In genomic region chr7:64321125-64321524, GRCm38 (mm10) we compare ENCODE assay signal across 22 mouse cellular contexts. TPM values are rescaled to one million over a fixed set of nuclear protein-coding genes. Genes with fewer than 3 reads are reported as not detected.
DNase-seq lines count a peak whose midpoint lies in the region; ATAC-seq and TF ChIP-seq lines count a peak whose summit lies in the region.
"Had no signal": no experiment of that assay in that cellular context is flagged by ENCODE, and none has a peak within 500 bp of the region (broad histone marks: within the 10 kb centered on the region; RNA-seq: fewer than 3 reads in every experiment).

No protein-coding gene starts in this region.

- intact Hi-C loops in heart, adult 2 months (cut with DNase I): no loop called here

- H3K4me1 ChIP-seq in heart, adult 2 months (ENCODE audit: control insufficient read depth, insufficient read depth, low read length): no peaks in the 10 kb centered on the region
- H3K4me1 ChIP-seq in neural tube, embryonic 13.5 days (replicated peaks): peaks cover 14% of the 10 kb centered on the region
- H3K4me1 ChIP-seq: embryonic facial prominence, embryonic 10.5 days; embryonic facial prominence, embryonic 12.5 days; forebrain, embryonic 13.5 days; forebrain, embryonic 15.5 days had no signal

- H3K9ac ChIP-seq in heart, adult 2 months (ENCODE audit: low read depth, low read length): no peak overlapping the region
- H3K9ac ChIP-seq in neural tube, embryonic 13.5 days: no peak overlapping the region
- H3K9ac ChIP-seq: embryonic facial prominence, embryonic 12.5 days; forebrain, embryonic 13.5 days; forebrain, embryonic 15.5 days had no signal

- peaks cover 2% of the 10 kb centered on the region; the same call in 1 of the 2 replicates for H3K36me3 ChIP-seq in heart, adult 2 months (ENCODE audit: control insufficient read depth, insufficient read depth, low read length)
- peaks cover 68% of the 10 kb centered on the region for H3K36me3 ChIP-seq in neural tube, embryonic 13.5 days

- H3K27me3 ChIP-seq in heart, adult 2 months (ENCODE audit: control insufficient read depth, insufficient read depth, low read length): no peaks in the 10 kb centered on the region
- H3K27me3 ChIP-seq in neural tube, embryonic 13.5 days: no peaks in the 10 kb centered on the region
- H3K27me3 ChIP-seq: CH12.LX; embryonic facial prominence, embryonic 12.5 days; forebrain, embryonic 13.5 days; forebrain, embryonic 15.5 days; Patski had no signal

- TF ChIP-seq CTCF in heart, adult 2 months (IDR thresholded peaks at IDR 0.05): no peak
- no peak for TF ChIP-seq CTCF in layer of hippocampus, adult 2 months (conservative IDR thresholded peaks at IDR 0.05)

- no peak overlapping the region for H3K27ac ChIP-seq in heart, adult 2 months
- H3K27ac ChIP-seq in layer of hippocampus, adult 2 months: peak overlapping the region; percentile 36
- H3K27ac ChIP-seq in neural tube, embryonic 13.5 days (replicated peaks): 0 out of 2 replicates have a peak overlapping the region, but pooled peaks have one; percentile 14
- H3K27ac ChIP-seq: embryonic facial prominence, embryonic 10.5 days; embryonic facial prominence, embryonic 12.5 days; forebrain, embryonic 13.5 days; forebrain, embryonic 15.5 days had no signal

- H3K4me2 ChIP-seq in neural tube, embryonic 13.5 days: no peak overlapping the region
- H3K4me2 ChIP-seq: embryonic facial prominence, embryonic 12.5 days; forebrain, embryonic 13.5 days; forebrain, embryonic 15.5 days had no signal

- peak; percentile 40; the same call in 1 of the 2 replicates for ATAC-seq in neural tube, embryonic 13.5 days (ENCODE audit: low read depth)
- ATAC-seq: activated CD4-positive, CD25-positive, alpha-beta regulatory T cell, adult 4 months; CD4-positive, CD25-positive, alpha-beta regulatory T cell, adult 4 months; forebrain, embryonic 13.5 days; forebrain, embryonic 15.5 days had no signal

- H3K79me2 ChIP-seq in heart, adult 2 months (replicated peaks; ENCODE audit: control insufficient read depth, insufficient read depth, low read length): no peaks in the 10 kb centered on the region

- TF ChIP-seq POLR2A in heart, adult 2 months (IDR thresholded peaks at IDR 0.05; ENCODE audit: insufficient read depth, low read depth, low read length): no peak

- peak; percentile 61 for DNase-seq in heart, adult 11 months
- no peak for DNase-seq in heart, adult 2 months
- DNase-seq in layer of hippocampus, adult 2 months (ENCODE audit: low spot score in 2 of 2): no peak
- DNase-seq in layer of hippocampus, postnatal 25 days (ENCODE audit: extremely low spot score in 1 of 2, low spot score in 1 of 2): no peak
- no peak for DNase-seq in neural tube, embryonic 10.5 days (ENCODE audit: extremely low spot score, low spot score)
- DNase-seq: adrenal gland, adult 8-10 months; adrenal gland, postnatal 14 days; adrenal gland, postnatal 36 days; B cell, adult 2 months; cerebellum, adult 11-12 months; cerebellum, adult 9-10 months; cerebellum, postnatal 10 days had no signal

- 90% methylated on average over 5 of the region's 5 CpGs for WGBS in heart, adult 2 months
- WGBS in neural tube, embryonic 13.5 days: 62% methylated on average over 5 of the region's 5 CpGs

- no peak overlapping the region for H3K4me3 ChIP-seq in heart, adult 2 months
- H3K4me3 ChIP-seq in layer of hippocampus, adult 2 months: no peak overlapping the region
- H3K4me3 ChIP-seq in neural tube, embryonic 13.5 days: no peak overlapping the region
- H3K4me3 ChIP-seq: embryonic facial prominence, embryonic 10.5 days; embryonic facial prominence, embryonic 12.5 days; forebrain, embryonic 13.5 days; forebrain, embryonic 15.5 days had no signal

- H3K9me3 ChIP-seq in neural tube, embryonic 13.5 days: no peaks in the 10 kb centered on the region
- H3K9me3 ChIP-seq: embryonic facial prominence, embryonic 10.5 days; embryonic facial prominence, embryonic 12.5 days; forebrain, embryonic 13.5 days; forebrain, embryonic 15.5 days; G1E had no signal

- no peak for TF ChIP-seq EP300 in heart, adult 2 months (IDR thresholded peaks at IDR 0.05; ENCODE audit: insufficient read depth, low read depth, low read length)

RNA-seq across cellular contexts. Expression of gene Mtmr10, which starts 33.7 kb away (rescaled TPM):
- 10 to 100 TPM; 14.8 to 15.4 TPM for total RNA-seq in heart, adult 2 months (2021)
- polyA plus RNA-seq in heart, adult 2 months (2012; rRNA removed): 3.7 and 6.1 TPM in 2 replicates
- 10 to 100 TPM; 14.9 to 18.7 TPM for total RNA-seq in layer of hippocampus, adult 2 months (2021)
- 10 to 100 TPM; 16.6 to 18.7 TPM for total RNA-seq in layer of hippocampus, postnatal 25 days (2021)
- polyA plus RNA-seq in neural tube, embryonic 13.5 days (2015; fragmentation: Nextera tagmentation; extraction: Ambion mirVana): 11.2 and 11.5 TPM in 2 replicates

RNA-seq across cellular contexts. Expression of gene Fan1, which starts 52.8 kb away (rescaled TPM):
- total RNA-seq in heart, adult 2 months (2021): 1 to 10 TPM; 8.2 to 9.6 TPM
- polyA plus RNA-seq in heart, adult 2 months (2012; rRNA removed): 2.1 and 4.3 TPM in 2 replicates
- 10 to 100 TPM; 13.3 to 14.0 TPM for total RNA-seq in layer of hippocampus, adult 2 months (2021)
- total RNA-seq in layer of hippocampus, postnatal 25 days (2021): 10 to 100 TPM in 1 of 2 experiments, 1 to 10 TPM in 1; 9.6 to 12.3 TPM
- polyA plus RNA-seq in neural tube, embryonic 13.5 days (2015; fragmentation: Nextera tagmentation; extraction: Ambion mirVana): 6.8 and 7.5 TPM in 2 replicates
